Mouse (Mus musculus): Measurements from ENCODE around the gene Emilin2.

- TF ChIP-seq CTCF (IDR thresholded peaks at IDR 0.05; ENCODE audit: low read depth) (no peak), EP300 (IDR thresholded peaks at IDR 0.05; ENCODE audit: low read depth) (no peak)
These were observed 47.0 kb downstream of the Emilin2 start for GRCm38 (mm10) chr17:71264739-71265138.
